In genomic region chr11:94880896-94881840, GRCm38 (mm10) we compare ENCODE assay signal across 8 mouse cellular contexts. TPM values are rescaled to one million over a fixed set of nuclear protein-coding genes. Genes with fewer than 3 reads are reported as not detected.
A peak's percentile ranks its signal among the peaks of the same experiment; 100 is the strongest.
DNase-seq lines count a peak whose midpoint lies in the region; ATAC-seq and TF ChIP-seq lines count a peak whose summit lies in the region.

No protein-coding gene starts in this region.

- peak; percentile 14; the same call in 1 of the 2 replicates for TF ChIP-seq CTCF in kidney, postnatal 0 days (IDR thresholded peaks at IDR 0.05; ENCODE audit: low read depth)

- H3K4me3 ChIP-seq in kidney, postnatal 0 days (replicated peaks; ENCODE audit: low read depth, low read length), result no peak overlapping the region
- peak overlapping the region; percentile 25 for H3K4me3 ChIP-seq in heart, embryonic 15.5 days
- H3K4me3 ChIP-seq in midbrain, embryonic 12.5 days, result peak overlapping the region; percentile 27

- peak; percentile 79 for DNase-seq in kidney, postnatal 0 days (ENCODE audit: low spot score)
- no peak for DNase-seq in kidney, adult 9 months
- peak; percentile 80 for DNase-seq in embryo, embryonic 10 days (ENCODE audit: low spot score)
- DNase-seq in layer of hippocampus, adult 11-12 months (ENCODE audit: low spot score), result no peak

- peaks cover 4% of the 10 kb centered on the region; the same call in 1 of the 2 replicates for H3K27me3 ChIP-seq in kidney, postnatal 0 days (ENCODE audit: insufficient read depth, low read length)
- peaks cover 33% of the 10 kb centered on the region for H3K27me3 ChIP-seq in heart, embryonic 15.5 days
- peaks cover 53% of the 10 kb centered on the region for H3K27me3 ChIP-seq in midbrain, embryonic 12.5 days

- H3K27ac ChIP-seq in kidney, postnatal 0 days, result peak overlapping the region; percentile 83
- H3K27ac ChIP-seq in heart, embryonic 15.5 days, result peak overlapping the region; percentile 80
- H3K27ac ChIP-seq in midbrain, embryonic 12.5 days (replicated peaks), result peak overlapping the region; percentile 30; the same call in 1 of the 2 replicates

- H3K36me3 ChIP-seq in kidney, postnatal 0 days (ENCODE audit: insufficient read depth, low read length), result no peaks in the 10 kb centered on the region
- H3K36me3 ChIP-seq in heart, embryonic 15.5 days, result no peaks in the 10 kb centered on the region
- no peaks in the 10 kb centered on the region for H3K36me3 ChIP-seq in midbrain, embryonic 12.5 days

- 0 out of 2 replicates have a peak overlapping the region, but pooled peaks have one; percentile 10 for H3K9ac ChIP-seq in kidney, postnatal 0 days (ENCODE audit: low read depth, low read length)
- peak overlapping the region; percentile 39 for H3K9ac ChIP-seq in heart, embryonic 15.5 days
- H3K9ac ChIP-seq in midbrain, embryonic 12.5 days (replicated peaks), result peak overlapping the region; percentile 56

- WGBS in kidney, postnatal 0 days, result 3% methylated on average over 27 of the region's 27 CpGs
- 7% methylated on average over 27 of the region's 27 CpGs for WGBS in heart, embryonic 15.5 days
- 6% methylated on average over 24 of the region's 27 CpGs for WGBS in midbrain, embryonic 12.5 days

- H3K4me1 ChIP-seq in kidney, postnatal 0 days (replicated peaks; ENCODE audit: insufficient read depth, low read length), result peaks cover 27% of the 10 kb centered on the region
- H3K4me1 ChIP-seq in heart, embryonic 15.5 days (replicated peaks), result peaks cover 31% of the 10 kb centered on the region
- peaks cover 24% of the 10 kb centered on the region for H3K4me1 ChIP-seq in midbrain, embryonic 12.5 days

- no peaks in the 10 kb centered on the region for H3K9me3 ChIP-seq in kidney, postnatal 0 days (replicated peaks; ENCODE audit: low read length)
- H3K9me3 ChIP-seq in heart, embryonic 15.5 days (replicated peaks), result no peaks in the 10 kb centered on the region
- no peaks in the 10 kb centered on the region for H3K9me3 ChIP-seq in midbrain, embryonic 12.5 days

- H3K4me2 ChIP-seq in kidney, postnatal 0 days (ENCODE audit: low read length), result peak overlapping the region; percentile 43
- H3K4me2 ChIP-seq in heart, embryonic 15.5 days, result peak overlapping the region; percentile 58
- peak overlapping the region; percentile 49 for H3K4me2 ChIP-seq in midbrain, embryonic 12.5 days (replicated peaks)

- peak; percentile 29; the same call in 1 of the 2 replicates for ATAC-seq in kidney, postnatal 0 days (replicated peaks; ENCODE audit: low FRiP score, low read depth)
- no peak for ATAC-seq in heart, embryonic 15.5 days (replicated peaks; ENCODE audit: insufficient number of reproducible peaks, insufficient read depth, low FRiP score, low read depth)
- ATAC-seq in midbrain, embryonic 12.5 days (ENCODE audit: low FRiP score, low read depth), result no peak
- no peak for ATAC-seq in CD4-positive, CD25-positive, alpha-beta regulatory T cell, adult 4 months
- ATAC-seq in erythroblast, adult 5-6 weeks (replicated peaks; ENCODE audit: low FRiP score, poor library complexity, severe bottlenecking), result no peak

RNA-seq across cellular contexts. Expression of gene Col1a1, which starts 54.9 kb away (rescaled TPM):
- 353 and 441 TPM in 2 replicates for polyA plus RNA-seq in kidney, postnatal 0 days (2015; fragmentation: Nextera tagmentation; extraction: Ambion mirVana)
- polyA plus RNA-seq in heart, embryonic 15.5 days (2015; fragmentation: Nextera tagmentation; extraction: Ambion mirVana), result 825 and 1,122 TPM in 2 replicates
- polyA plus RNA-seq in midbrain, embryonic 12.5 days (2016; fragmentation: Nextera tagmentation; extraction: Ambion mirVana), result 405 and 569 TPM in 2 replicates
- polyA plus RNA-seq in CD4-positive, CD25-positive, alpha-beta regulatory T cell, adult 4 months (2017; shearing (Covaris generic)), result under 1 TPM in 1 of 2 experiments, not detected in 1; 0.09 TPM
- 0.21 TPM in 1 of 2 replicates, not detected in the other for total RNA-seq in erythroblast, adult 5-6 weeks (2015; ENCODE audit: low replicate concordance)
- 0.68 TPM in 1 of 2 replicates, not detected in the other for total RNA-seq in erythroblast, adult 5-6 weeks (2017; ENCODE audit: low replicate concordance)

Comparison
In these comparisons a context has a peak if more than half of its experiments do, and no peak if none do; other contexts are left out.
1. DNase-seq: peak in kidney, postnatal 0 days (single experiment) and embryo, embryonic 10 days (single experiment); none in kidney, adult 9 months (single experiment) and layer of hippocampus, adult 11-12 months (single experiment).
2. H3K27ac ChIP-seq: peak in every context shown above with its lines; median percentile 83 in kidney, postnatal 0 days; 80 in heart, embryonic 15.5 days; 30 in midbrain, embryonic 12.5 days.
3. RNA of gene Col1a1, which starts 54.9 kb away (polyA plus RNA-seq): 825 to 1,122 TPM in heart, embryonic 15.5 days, 405 to 569 TPM in midbrain, embryonic 12.5 days and 353 to 441 TPM in kidney, postnatal 0 days; 0.09 TPM in CD4-positive, CD25-positive, alpha-beta regulatory T cell, adult 4 months; every median in the first group is over 100 times any median in the second.
4. Peak in every context shown above with its lines, with median percentiles within 50 percentile points of each other: H3K4me2 ChIP-seq and H3K9ac ChIP-seq.